Mouse (Mus musculus) lung, postnatal 0 days (tissue): ENCODE measurements at regions not wholly inside any gene's neighbourhood (a gene's known extent, or its start where the extent isn't known, plus 50 kb on each side); places are given as distances from the start of the nearest gene placed in this dataset.
A peak's percentile ranks its signal among the peaks of the same experiment; 100 is the strongest.

Source experiments
- CTCF ChIP-seq: IDR thresholded peaks from 2 replicates; pipeline ENCODE4 v1.5.1; 2016; ENCODE audit warnings: antibody characterized with exemption, mild to moderate bottlenecking
- EP300 ChIP-seq: IDR thresholded peaks from 2 replicates; pipeline ENCODE4 v1.6.1; 2016; ENCODE audit warnings: antibody characterized with exemption, mild to moderate bottlenecking, control low read depth

DNA sequence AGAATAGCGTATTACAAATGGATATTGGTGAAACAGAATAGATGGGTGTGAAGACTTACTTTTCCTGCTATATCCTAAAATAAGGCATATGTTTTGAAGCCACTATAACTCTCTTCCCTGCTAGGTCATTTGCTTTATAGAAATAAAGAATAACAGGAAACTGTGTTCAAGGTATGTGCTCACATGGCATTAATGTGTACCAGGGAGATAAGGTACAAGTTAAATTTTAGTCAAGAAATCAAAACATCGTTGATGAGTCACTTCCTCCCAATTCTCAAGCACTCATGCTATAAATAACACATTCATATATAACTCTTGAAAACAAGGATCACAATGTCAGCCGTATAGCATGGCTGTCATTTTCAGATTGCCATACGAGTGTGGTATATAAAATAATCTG, 62.8 kb upstream of the Btbd3 start:
- TF ChIP-seq EP300 = peak; percentile 81
- no peak for TF ChIP-seq CTCF
